12 mouse cellular contexts compared by ENCODE assay signal in the genomic region with DNA sequence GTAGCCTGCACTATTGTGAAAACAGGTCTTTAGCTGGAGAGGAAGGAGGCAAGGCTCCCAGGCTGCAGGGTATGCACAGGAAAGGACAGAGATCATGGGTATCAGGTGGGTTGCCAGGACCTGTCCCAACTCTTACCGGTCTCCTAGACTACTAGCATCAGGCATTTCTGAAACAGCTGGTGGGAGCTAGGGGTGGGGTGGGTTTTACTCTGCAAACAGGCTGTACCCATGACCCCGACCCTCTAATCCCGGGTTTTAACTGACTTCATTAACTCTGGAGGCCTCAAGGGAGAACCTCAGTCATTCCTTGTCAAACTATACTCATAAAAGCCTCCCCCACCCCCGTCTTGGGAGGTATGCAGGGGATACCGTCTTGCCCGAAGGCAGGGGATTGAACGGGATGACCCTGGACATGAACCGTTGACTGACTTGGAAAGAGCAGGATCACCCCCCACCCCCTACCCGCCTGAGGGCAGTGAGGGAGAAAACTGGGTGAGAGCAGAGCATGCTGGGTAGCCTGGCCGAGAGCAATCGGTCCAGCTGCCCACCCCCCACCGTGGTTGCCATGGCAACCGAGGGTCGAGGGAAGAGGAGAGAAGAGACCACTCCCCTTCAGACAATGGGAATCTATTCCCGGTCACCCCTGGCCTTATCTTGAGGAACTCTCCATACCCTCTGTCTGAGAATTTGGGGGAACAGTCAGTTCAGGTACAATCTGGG. TPM values are rescaled to one million over a fixed set of nuclear protein-coding genes. Genes with fewer than 3 reads are reported as not detected.
DNase-seq lines count a peak whose midpoint lies in the region; ATAC-seq and TF ChIP-seq lines count a peak whose summit lies in the region.
"Had no signal": no experiment of that assay in that cellular context is flagged by ENCODE, and none has a peak within 500 bp of the region (broad histone marks: within the 10 kb centered on the region; RNA-seq: fewer than 3 reads in every experiment).

No protein-coding gene starts in this region.

- peak; percentile 88 for DNase-seq in brain, embryonic 14.5 days (ENCODE audit: low read depth)
- DNase-seq in embryonic facial prominence, embryonic 10.5 days (ENCODE audit: low spot score), result peak; percentile 89
- peak; percentile 72 for DNase-seq in hindbrain, embryonic 14.5 days (ENCODE audit: low spot score)
- DNase-seq in midbrain, postnatal 0 days (ENCODE audit: low spot score), result peak; percentile 85
- DNase-seq in adrenal gland, postnatal 10 days, result no peak
- no peak for DNase-seq in left cerebral cortex, postnatal 14 days (ENCODE audit: low spot score in 2 of 2)
- no peak for DNase-seq in layer of hippocampus, postnatal 10 days (ENCODE audit: low spot score in 2 of 2)
- DNase-seq: adrenal gland, adult 2 months; cerebellum, adult 8-10 months; lung, postnatal 14 days had no signal

- no peaks in the 10 kb centered on the region for H3K9me3 ChIP-seq in embryonic facial prominence, embryonic 10.5 days
- H3K9me3 ChIP-seq in hindbrain, embryonic 14.5 days (ENCODE audit: control insufficient read depth, low read length), result no peaks in the 10 kb centered on the region
- no peaks in the 10 kb centered on the region for H3K9me3 ChIP-seq in midbrain, postnatal 0 days (ENCODE audit: low read length)
- H3K9me3 ChIP-seq: stomach, embryonic 15.5 days had no signal

- H3K9ac ChIP-seq in hindbrain, embryonic 14.5 days, result peak overlapping the region; percentile 34; the same call in 1 of the 2 replicates
- H3K9ac ChIP-seq in midbrain, postnatal 0 days (replicated peaks; ENCODE audit: low read length, poor library complexity, severe bottlenecking), result 0 out of 2 replicates have a peak overlapping the region, but pooled peaks have one; percentile 13
- H3K9ac ChIP-seq: stomach, embryonic 15.5 days had no signal

- H3K36me3 ChIP-seq in embryonic facial prominence, embryonic 10.5 days (replicated peaks), result no peaks in the 10 kb centered on the region
- H3K36me3 ChIP-seq in hindbrain, embryonic 14.5 days (replicated peaks; ENCODE audit: control insufficient read depth, insufficient read depth), result no peaks in the 10 kb centered on the region
- H3K36me3 ChIP-seq in midbrain, postnatal 0 days (ENCODE audit: insufficient read depth, low read length), result no peaks in the 10 kb centered on the region
- H3K36me3 ChIP-seq: G1E; stomach, embryonic 15.5 days had no signal

- 4% methylated on average over 15 of the region's 15 CpGs for WGBS in embryonic facial prominence, embryonic 10.5 days
- WGBS in hindbrain, embryonic 14.5 days, result 2% methylated on average over 15 of the region's 15 CpGs
- WGBS in midbrain, postnatal 0 days, result 3% methylated on average over 15 of the region's 15 CpGs

- H3K27ac ChIP-seq in embryonic facial prominence, embryonic 10.5 days (replicated peaks), result peak overlapping the region; percentile 84
- peak overlapping the region; percentile 85 for H3K27ac ChIP-seq in hindbrain, embryonic 14.5 days
- H3K27ac ChIP-seq in midbrain, postnatal 0 days (ENCODE audit: low read depth, low read length), result peak overlapping the region; percentile 65
- H3K27ac ChIP-seq: stomach, embryonic 15.5 days had no signal

- peak overlapping the region; percentile 39 for H3K4me3 ChIP-seq in embryonic facial prominence, embryonic 10.5 days
- H3K4me3 ChIP-seq in hindbrain, embryonic 14.5 days (replicated peaks; ENCODE audit: low read length), result 0 out of 2 replicates have a peak overlapping the region, but pooled peaks have one; percentile 4
- H3K4me3 ChIP-seq in midbrain, postnatal 0 days (ENCODE audit: low read depth, low read length), result no peak overlapping the region
- H3K4me3 ChIP-seq: stomach, embryonic 15.5 days had no signal

- H3K4me2 ChIP-seq in hindbrain, embryonic 14.5 days (replicated peaks), result peak overlapping the region; percentile 34
- H3K4me2 ChIP-seq in midbrain, postnatal 0 days (ENCODE audit: low read depth, low read length, poor library complexity, severe bottlenecking), result 0 out of 2 replicates have a peak overlapping the region, but pooled peaks have one; percentile 9
- H3K4me2 ChIP-seq: stomach, embryonic 15.5 days had no signal

- intact Hi-C loops in left cerebral cortex, postnatal 14 days (cut with DNase I), result no loop called here

- no peak for TF ChIP-seq CTCF in brain, embryonic 14.5 days (IDR thresholded peaks at IDR 0.05; ENCODE audit: borderline replicate concordance, extremely low read depth, insufficient read depth, insufficient read length)
- TF ChIP-seq CTCF in midbrain, postnatal 0 days (IDR thresholded peaks at IDR 0.05), result no peak

- ATAC-seq in hindbrain, embryonic 14.5 days (ENCODE audit: low FRiP score), result peak; percentile 44; the same call in 1 of the 2 replicates
- 0 out of 2 replicates have a peak, but pooled peaks have one; percentile 20 for ATAC-seq in midbrain, postnatal 0 days (ENCODE audit: low FRiP score)

- TF ChIP-seq POLR2A in brain, embryonic 14.5 days (IDR thresholded peaks at IDR 0.05; ENCODE audit: borderline replicate concordance, extremely low read depth, insufficient read depth, insufficient read length, poor library complexity, severe bottlenecking), result no peak

- peaks cover 32% of the 10 kb centered on the region for H3K27me3 ChIP-seq in embryonic facial prominence, embryonic 10.5 days (replicated peaks; ENCODE audit: low read depth, poor library complexity, severe bottlenecking)
- H3K27me3 ChIP-seq in hindbrain, embryonic 14.5 days (ENCODE audit: control insufficient read depth, insufficient read depth, low read length), result no peaks in the 10 kb centered on the region
- H3K27me3 ChIP-seq in midbrain, postnatal 0 days (ENCODE audit: insufficient read depth, low read length), result no peaks in the 10 kb centered on the region
- H3K27me3 ChIP-seq: stomach, embryonic 15.5 days had no signal

- H3K4me1 ChIP-seq in embryonic facial prominence, embryonic 10.5 days, result peaks cover 66% of the 10 kb centered on the region
- peaks cover 35% of the 10 kb centered on the region for H3K4me1 ChIP-seq in hindbrain, embryonic 14.5 days (replicated peaks; ENCODE audit: control insufficient read depth, insufficient read depth, low read length)
- H3K4me1 ChIP-seq in midbrain, postnatal 0 days (ENCODE audit: insufficient read depth, low read length), result peaks cover 26% of the 10 kb centered on the region

RNA-seq across cellular contexts. Expression of a gene that starts 21.1 kb away (rescaled TPM):
- 27.5 and 30.5 TPM in 2 replicates for polyA plus RNA-seq in brain, embryonic 14.5 days (2012; rRNA removed)
- 17.0 and 20.1 TPM in 2 replicates for polyA plus RNA-seq in embryonic facial prominence, embryonic 10.5 days (2016; fragmentation: Nextera tagmentation; extraction: Ambion mirVana)
- polyA plus RNA-seq in hindbrain, embryonic 14.5 days (2014; fragmentation: Nextera tagmentation; extraction: Ambion mirVana), result 48.6 and 52.3 TPM in 2 replicates
- 60.0 and 71.3 TPM in 2 replicates for total RNA-seq in midbrain, postnatal 0 days (2014; rRNA removed)
- polyA plus RNA-seq in midbrain, postnatal 0 days (2015; fragmentation: Nextera tagmentation; extraction: Ambion mirVana), result 64.3 and 72.3 TPM in 2 replicates
- total RNA-seq in adrenal gland, postnatal 10 days (2021), result 10 to 100 TPM; 30.0 to 42.6 TPM
- total RNA-seq in left cerebral cortex, postnatal 14 days (2021), result 10 to 100 TPM; 36.1 to 43.9 TPM
- total RNA-seq in layer of hippocampus, postnatal 10 days (2021), result 10 to 100 TPM; 32.3 to 35.4 TPM

RNA-seq across cellular contexts. Expression of a gene that starts 28.0 kb away (rescaled TPM):
- polyA plus RNA-seq in brain, embryonic 14.5 days (2012; rRNA removed), result 18.3 and 19.5 TPM in 2 replicates
- polyA plus RNA-seq in embryonic facial prominence, embryonic 10.5 days (2016; fragmentation: Nextera tagmentation; extraction: Ambion mirVana), result 5.6 and 7.2 TPM in 2 replicates
- 29.5 and 30.5 TPM in 2 replicates for polyA plus RNA-seq in hindbrain, embryonic 14.5 days (2014; fragmentation: Nextera tagmentation; extraction: Ambion mirVana)
- total RNA-seq in midbrain, postnatal 0 days (2014; rRNA removed), result 62.7 and 79.7 TPM in 2 replicates
- polyA plus RNA-seq in midbrain, postnatal 0 days (2015; fragmentation: Nextera tagmentation; extraction: Ambion mirVana), result 39.0 and 39.7 TPM in 2 replicates
- 10 to 100 TPM; 23.7 to 31.8 TPM for total RNA-seq in adrenal gland, postnatal 10 days (2021)
- 10 to 100 TPM; 39.4 to 40.1 TPM for total RNA-seq in left cerebral cortex, postnatal 14 days (2021)
- total RNA-seq in layer of hippocampus, postnatal 10 days (2021), result 10 to 100 TPM; 33.6 to 33.7 TPM

RNA-seq across cellular contexts. Expression of a gene that starts 29.1 kb away (rescaled TPM):
- 110 and 141 TPM in 2 replicates for polyA plus RNA-seq in brain, embryonic 14.5 days (2012; rRNA removed)
- polyA plus RNA-seq in embryonic facial prominence, embryonic 10.5 days (2016; fragmentation: Nextera tagmentation; extraction: Ambion mirVana), result 10.7 and 12.4 TPM in 2 replicates
- 26.6 and 28.1 TPM in 2 replicates for polyA plus RNA-seq in hindbrain, embryonic 14.5 days (2014; fragmentation: Nextera tagmentation; extraction: Ambion mirVana)
- total RNA-seq in midbrain, postnatal 0 days (2014; rRNA removed), result 149 and 202 TPM in 2 replicates
- polyA plus RNA-seq in midbrain, postnatal 0 days (2015; fragmentation: Nextera tagmentation; extraction: Ambion mirVana), result 13.6 and 15.6 TPM in 2 replicates
- 10 to 100 TPM in 1 of 2 experiments, 1 to 10 TPM in 1; 8.5 to 12.4 TPM for total RNA-seq in adrenal gland, postnatal 10 days (2021)
- 10 to 100 TPM; 31.6 to 32.7 TPM for total RNA-seq in left cerebral cortex, postnatal 14 days (2021)
- 10 to 100 TPM; 55.1 to 57.0 TPM for total RNA-seq in layer of hippocampus, postnatal 10 days (2021)

RNA-seq across cellular contexts. Expression of a gene that starts 33.7 kb away (rescaled TPM):
- polyA plus RNA-seq in brain, embryonic 14.5 days (2012; rRNA removed), result 14.2 and 14.9 TPM in 2 replicates
- polyA plus RNA-seq in embryonic facial prominence, embryonic 10.5 days (2016; fragmentation: Nextera tagmentation; extraction: Ambion mirVana), result 4.6 and 8.1 TPM in 2 replicates
- 29.9 and 33.4 TPM in 2 replicates for polyA plus RNA-seq in hindbrain, embryonic 14.5 days (2014; fragmentation: Nextera tagmentation; extraction: Ambion mirVana)
- 48.5 and 48.8 TPM in 2 replicates for total RNA-seq in midbrain, postnatal 0 days (2014; rRNA removed)
- 38.8 and 44.4 TPM in 2 replicates for polyA plus RNA-seq in midbrain, postnatal 0 days (2015; fragmentation: Nextera tagmentation; extraction: Ambion mirVana)
- total RNA-seq in adrenal gland, postnatal 10 days (2021), result 10 to 100 TPM; 29.3 to 36.6 TPM
- 10 to 100 TPM; 42.5 to 44.9 TPM for total RNA-seq in left cerebral cortex, postnatal 14 days (2021)
- 10 to 100 TPM; 30.6 to 32.0 TPM for total RNA-seq in layer of hippocampus, postnatal 10 days (2021)
- polyA plus RNA-seq: G1E had no signal

Comparison
In these comparisons a context has a peak if more than half of its experiments do, and no peak if none do; other contexts are left out.
1. DNase-seq: peak in brain, embryonic 14.5 days (single experiment), embryonic facial prominence, embryonic 10.5 days (single experiment), hindbrain, embryonic 14.5 days (single experiment) and midbrain, postnatal 0 days (single experiment); none in adrenal gland, postnatal 10 days (single experiment), left cerebral cortex, postnatal 14 days (0 of 2) and layer of hippocampus, postnatal 10 days (0 of 2).
2. Peak in every context shown above with its lines, with median percentiles within 50 percentile points of each other: H3K27ac ChIP-seq.